Mouse (Mus musculus) layer of hippocampus, adult 2 months (tissue): ENCODE measurements around the gene Gm15155. TPM values are rescaled to one million over a fixed set of nuclear protein-coding genes. Genes with fewer than 3 reads are reported as not detected.

Experiments
- DNase-seq, 2 experiments: peaks; one replicate each; pipeline ENCODE4 v3.0.0; 2022; ENCODE audit warnings: low spot score in 2 of 2
- H3K27ac ChIP-seq: fragments of 200-600 bp; 2 replicates; pipeline ENCODE4 v1.8.1; 2022
- H3K4me3 ChIP-seq: fragments of 200-600 bp; 2 replicates; pipeline ENCODE4 v1.8.1; 2022; ENCODE audit warnings: mild to moderate bottlenecking
- CTCF ChIP-seq: fragments of 200-600 bp; conservative IDR thresholded peaks from 2 replicates; pipeline ENCODE4 v1.8.1; 2022; ENCODE audit warnings: antibody characterized with exemption, mild to moderate bottlenecking, moderate library complexity
- long read RNA-seq, 2 experiments: library from polyadenylated mRNA; stranded (forward); transcript quantifications; one replicate each; pipeline ENCODE4 v2.0.0; 2021; ENCODE audit warnings: borderline mapping rate in 2 of 2
- total RNA-seq, 2 experiments: library from RNA; stranded (reverse); gene quantifications; 2 replicates each; pipeline ENCODE4 v1.2.3; 2021

The Gm15155 gene
- not detected for total RNA-seq
- long read RNA-seq, experiment 1 = 0 reads
- long read RNA-seq, experiment 2 = 0 reads

GRCm38 (mm10) chrX:155624341-155624841 lies at the start of gene Gm15155:
Gene Gm15155 (plus strand): TSS chrX:155624741.
- peak in 1 of 2 experiments; percentile 8 for DNase-seq
- Histone ChIP-seq H3K27ac (peak within 1 kb of the TSS; percentile 51; the same call in 1 of the 2 replicates), H3K4me3 (peak within 1 kb of the TSS; percentile 56)
- no peak for TF ChIP-seq CTCF

DNA sequence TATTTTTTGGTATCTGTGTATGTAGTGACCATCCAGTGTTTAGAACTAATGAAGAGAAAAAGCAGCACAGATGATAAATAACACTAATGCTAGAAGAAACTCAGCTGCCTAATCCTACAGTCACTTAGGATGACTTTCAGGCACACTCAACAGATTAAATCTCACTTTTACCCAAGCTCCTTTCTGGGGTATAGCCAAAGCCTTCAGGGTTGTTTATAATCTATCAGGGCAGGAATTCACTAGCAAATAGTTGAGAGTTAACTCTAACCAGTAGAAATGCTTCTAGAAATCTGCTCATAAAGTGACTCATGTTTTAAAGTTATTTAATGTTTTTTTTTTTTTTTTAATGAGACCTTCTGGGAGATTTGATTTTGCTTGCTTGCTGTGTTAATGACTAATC lies 44.8 kb upstream of the Gm15155 start:
- no peak overlapping the region for H3K4me3 ChIP-seq
- H3K27ac ChIP-seq = no peak overlapping the region
- no peak for TF ChIP-seq CTCF
- DNase-seq = no peak

DNA sequence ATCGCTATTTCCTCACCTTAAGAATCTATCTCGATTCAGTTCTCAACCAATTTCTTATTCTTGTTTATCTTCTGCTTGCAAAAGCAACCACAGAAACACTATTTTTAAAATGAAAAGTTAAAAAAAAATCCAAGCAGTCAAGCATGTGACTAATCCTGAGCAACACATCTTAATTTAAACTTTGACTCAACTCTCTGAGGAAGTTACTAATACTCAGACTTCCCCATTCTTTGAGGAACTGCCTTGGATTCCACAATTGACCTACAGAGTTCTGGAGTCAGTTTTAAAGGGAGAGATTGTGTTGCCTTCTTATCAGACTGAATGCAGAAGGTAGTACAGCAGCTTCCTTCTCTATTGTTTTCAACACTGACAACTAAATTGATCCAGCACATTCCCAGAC lies 40.0 kb upstream of the Gm15155 start:
- TF ChIP-seq CTCF = no peak
- no peak for DNase-seq
- Histone ChIP-seq H3K4me3 (no peak overlapping the region), H3K27ac (no peak overlapping the region)

DNA sequence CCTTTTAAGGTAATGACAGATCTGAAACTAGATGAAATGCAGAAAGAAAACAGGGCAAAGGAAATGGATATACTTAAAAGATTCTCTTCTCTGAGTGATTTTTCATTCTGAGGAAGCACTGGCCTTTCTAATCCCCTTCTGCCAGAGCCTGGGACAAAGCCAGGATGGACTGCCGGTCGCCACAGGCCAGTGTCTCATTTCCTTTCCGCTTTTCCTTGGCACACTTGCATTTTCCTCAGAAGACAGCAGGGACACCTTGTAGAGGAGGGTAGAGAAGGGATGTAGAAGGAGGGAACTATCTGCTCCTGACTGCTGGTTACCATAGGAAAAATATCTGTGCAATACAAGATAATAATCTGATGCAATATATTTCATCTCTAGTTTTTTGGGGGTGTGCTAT lies 33.1 kb upstream of the Gm15155 start:
- Histone ChIP-seq H3K27ac (no peak overlapping the region), H3K4me3 (no peak overlapping the region)
- no peak for DNase-seq
- no peak for TF ChIP-seq CTCF

DNA sequence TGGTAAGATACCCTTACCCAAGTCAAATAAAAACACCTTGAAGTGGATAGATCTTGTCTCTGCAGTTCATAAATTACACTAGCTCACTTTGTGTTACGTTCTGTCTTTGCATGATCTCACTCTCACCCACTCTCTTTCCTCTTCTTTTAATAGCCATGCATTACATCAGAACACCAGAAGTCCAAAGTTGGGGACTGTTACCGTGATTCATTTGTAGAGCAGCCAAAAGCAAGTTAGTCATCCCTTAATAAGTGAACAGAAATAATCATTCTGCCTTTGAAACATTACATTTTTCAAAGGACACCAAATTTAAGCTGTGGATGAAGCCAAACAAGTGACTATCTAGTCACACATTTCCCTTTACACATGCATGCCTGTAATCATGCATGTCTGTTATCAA lies 32.1 kb upstream of the Gm15155 start:
- Histone ChIP-seq H3K27ac (no peak overlapping the region), H3K4me3 (no peak overlapping the region)
- no peak for TF ChIP-seq CTCF
- peak in 1 of 2 experiments; percentile 29 for DNase-seq

GRCm38 (mm10) chrX:155594685-155595084 lies 29.9 kb upstream of the Gm15155 start:
- no peak overlapping the region for H3K4me3 ChIP-seq
- no peak for DNase-seq
- TF ChIP-seq CTCF = no peak
- H3K27ac ChIP-seq = no peak overlapping the region

DNA sequence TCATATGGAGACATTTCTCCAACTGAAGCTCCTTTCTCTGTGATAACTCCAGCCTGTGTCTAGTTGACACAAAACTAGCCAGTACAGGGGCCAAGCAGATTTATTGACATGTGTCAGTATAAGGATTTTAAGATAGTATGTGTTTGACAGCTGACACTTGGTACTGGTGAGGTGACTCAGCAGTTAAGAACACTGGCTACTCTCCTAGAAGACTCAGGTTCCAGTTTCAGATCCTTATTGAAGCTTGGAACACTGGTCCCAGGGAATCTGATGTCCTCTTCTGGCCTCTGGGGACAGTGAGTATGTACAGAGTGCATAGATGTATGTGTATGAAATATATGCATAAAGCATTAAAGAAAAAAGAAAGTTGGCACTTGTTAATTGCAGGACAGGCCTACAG lies 28.2 kb upstream of the Gm15155 start:
- Histone ChIP-seq H3K27ac (no peak overlapping the region), H3K4me3 (no peak overlapping the region)
- TF ChIP-seq CTCF = no peak
- DNase-seq = no peak

- Histone ChIP-seq H3K4me3 (no peak overlapping the region), H3K27ac (no peak overlapping the region)
- TF ChIP-seq CTCF = no peak
- peak in 1 of 2 experiments; percentile 9 for DNase-seq
Measured at GRCm38 (mm10) chrX:155601196-155601595, 23.3 kb upstream of the Gm15155 start.

DNA sequence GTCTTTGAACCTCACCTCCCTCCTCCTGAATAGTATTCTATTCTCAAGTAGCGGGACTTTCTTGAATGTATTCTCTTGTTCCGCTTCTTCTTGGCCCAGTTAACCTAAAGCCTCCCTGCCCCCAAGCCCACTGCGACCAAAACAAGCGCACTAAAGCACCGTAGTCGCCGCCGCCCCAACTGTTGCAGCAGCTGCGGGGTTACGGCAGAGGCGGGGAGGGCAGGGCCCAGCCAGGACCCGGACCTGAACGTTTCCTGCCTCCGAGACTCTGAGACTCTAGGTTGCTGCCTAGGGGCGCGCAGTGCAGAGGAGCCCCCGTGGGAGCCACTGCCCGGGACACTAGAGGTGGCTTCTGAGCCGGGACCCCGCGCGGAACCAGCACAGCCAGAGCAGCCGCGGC lies 2.0 kb upstream of the Gm15155 start:
- no peak for TF ChIP-seq CTCF
- Histone ChIP-seq H3K4me3 (peak overlapping the region; percentile 56), H3K27ac (peak overlapping the region; percentile 72)
- DNase-seq = no peak

GRCm38 (mm10) chrX:155622961-155623599 lies 1.5 kb upstream of the Gm15155 start:
- Histone ChIP-seq H3K27ac (peak overlapping the region; percentile 72), H3K4me3 (peak overlapping the region; percentile 56)
- peak in 1 of 2 experiments; percentile 17 for DNase-seq
- no peak for TF ChIP-seq CTCF

DNA sequence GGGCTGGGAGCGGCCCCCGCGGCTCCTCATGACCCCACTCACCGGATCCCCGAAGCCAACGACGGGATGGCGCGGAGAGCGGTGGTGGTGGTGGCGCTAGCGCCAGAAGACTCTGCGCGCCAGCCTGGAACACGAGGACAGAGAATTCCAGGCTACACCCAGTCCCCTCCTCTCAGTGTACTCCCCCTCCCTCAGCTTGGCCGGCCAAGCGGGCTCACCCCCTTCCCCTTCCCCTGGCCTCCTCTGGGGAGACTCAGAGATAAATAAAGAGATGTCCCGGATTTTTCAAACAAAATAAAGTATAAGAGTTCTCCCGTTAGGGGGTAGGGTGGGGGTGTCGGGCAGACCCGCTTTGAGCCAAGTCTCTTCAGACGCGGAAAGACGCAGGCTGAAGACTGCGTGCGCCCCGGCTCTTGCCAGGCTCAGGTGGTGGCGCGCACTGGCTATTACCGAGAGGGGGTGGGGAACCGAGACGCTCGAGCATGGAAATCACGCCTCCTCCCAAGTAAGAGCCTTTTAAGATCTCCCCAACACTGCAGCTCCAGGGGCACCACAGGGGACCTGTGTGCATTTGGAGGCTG lies 750 bp upstream of the Gm15155 start, which contains the start of gene Ptchd1:
Gene Ptchd1 (minus strand): TSS at position 114 of the 581 bp plus-strand sequence.
- peak in 1 of 2 experiments; percentile 18 for DNase-seq
- no peak for TF ChIP-seq CTCF
- Histone ChIP-seq H3K27ac (peak within 1 kb of the TSS; percentile 72), H3K4me3 (peak within 1 kb of the TSS; percentile 56)

DNA sequence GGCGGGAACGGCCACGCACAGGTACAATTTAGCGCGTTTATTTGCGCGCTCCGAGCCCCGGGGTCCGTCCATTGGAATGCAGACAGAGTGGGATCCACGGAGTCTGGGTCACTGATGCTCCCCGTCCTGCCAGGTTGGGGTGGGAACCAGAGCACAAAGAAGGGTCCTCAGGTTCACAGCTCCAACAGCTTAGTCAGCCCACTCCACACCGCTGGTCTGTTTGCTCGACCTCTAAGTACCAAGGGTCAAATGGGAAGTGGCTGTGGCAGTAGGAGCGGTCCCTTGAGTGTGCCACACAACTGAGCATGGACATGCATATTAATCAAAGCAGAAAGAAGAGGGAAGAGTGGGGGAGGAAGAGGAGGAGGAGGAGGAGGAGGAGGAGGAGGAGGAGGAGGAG lies 354 bp downstream of the Gm15155 start:
- Histone ChIP-seq H3K27ac (no peak overlapping the region), H3K4me3 (peak overlapping the region; percentile 56)
- no peak for DNase-seq
- TF ChIP-seq CTCF = no peak

DNA sequence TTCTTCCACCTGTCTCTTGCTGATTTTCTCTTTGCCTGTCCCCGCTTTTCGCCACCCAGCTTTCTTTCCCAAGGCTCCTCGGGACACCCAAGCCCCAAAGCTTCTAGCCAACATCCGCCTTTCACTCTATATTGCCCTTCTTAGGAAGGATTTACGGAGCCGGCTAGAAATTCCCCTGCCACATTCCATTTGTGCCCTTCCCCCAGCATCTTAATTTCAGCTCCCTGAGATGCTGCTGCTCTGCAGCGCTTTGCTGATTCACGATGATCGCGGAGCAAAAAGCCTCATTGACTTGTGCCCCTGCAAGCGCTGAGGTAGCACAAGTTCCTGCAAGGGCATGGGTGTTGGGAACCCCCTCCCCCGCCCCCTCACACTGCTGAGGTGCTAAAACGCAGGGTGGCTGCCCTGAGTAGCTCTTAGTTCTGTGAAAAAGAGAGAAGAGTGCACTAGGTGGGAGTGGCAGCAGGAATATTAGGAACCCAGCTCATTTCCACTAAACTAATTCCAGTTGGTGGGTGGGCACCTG lies 1.2 kb downstream of the Gm15155 start:
- no peak for DNase-seq
- Histone ChIP-seq H3K4me3 (no peak overlapping the region), H3K27ac (no peak overlapping the region)
- TF ChIP-seq CTCF = no peak

- Histone ChIP-seq H3K4me3 (no peak overlapping the region), H3K27ac (no peak overlapping the region)
- peak in 1 of 2 experiments; percentile 42 for DNase-seq
- peak; percentile 84 for TF ChIP-seq CTCF
Measured at GRCm38 (mm10) chrX:155643975-155644374, 19.4 kb downstream of the Gm15155 start.
